Mouse (Mus musculus) adipocyte (in vitro differentiated cells): ENCODE results near the gene Txndc9.
"Not testable (repeated sequence)": the region's sequence is repeated elsewhere in the genome, so short reads cannot be mapped to it uniquely, and the experiment has no call there.

ENCODE experiments used
- DNase-seq: peaks from one replicate; pipeline ENCODE4 v3.0.0-alpha.2; 2016; ENCODE audit warnings: low spot score

Gene Txndc9

GRCm38 (mm10) chr1:37997867-37998266 is at the start of gene Txndc9, which contains the start of gene Eif5b:
Gene Txndc9, minus strand, starts transcription at chr1:37997893.
Gene Eif5b, plus strand, starts transcription at chr1:37998010.
- peak; percentile 91 for DNase-seq

DNA sequence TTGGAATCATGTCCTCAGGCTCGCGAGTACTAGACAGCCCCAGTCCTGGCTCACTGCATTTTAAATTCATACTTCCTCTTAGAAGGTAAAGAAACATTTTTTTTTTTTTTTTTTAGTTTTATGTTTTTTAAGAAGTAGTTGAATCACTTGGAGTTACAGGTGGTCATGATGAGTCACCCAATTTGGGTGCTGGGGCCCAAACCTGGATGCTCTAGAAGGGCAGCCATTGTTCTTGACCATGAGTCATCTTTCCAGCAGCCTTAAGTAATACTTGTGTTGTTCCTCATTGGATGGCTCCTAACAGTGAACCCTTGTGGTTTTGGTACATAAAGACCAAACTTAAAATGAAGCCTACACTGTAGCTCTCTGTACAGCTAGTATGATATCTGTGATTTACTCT is 41.2 kb upstream of the Txndc9 start:
- no peak for DNase-seq

DNA sequence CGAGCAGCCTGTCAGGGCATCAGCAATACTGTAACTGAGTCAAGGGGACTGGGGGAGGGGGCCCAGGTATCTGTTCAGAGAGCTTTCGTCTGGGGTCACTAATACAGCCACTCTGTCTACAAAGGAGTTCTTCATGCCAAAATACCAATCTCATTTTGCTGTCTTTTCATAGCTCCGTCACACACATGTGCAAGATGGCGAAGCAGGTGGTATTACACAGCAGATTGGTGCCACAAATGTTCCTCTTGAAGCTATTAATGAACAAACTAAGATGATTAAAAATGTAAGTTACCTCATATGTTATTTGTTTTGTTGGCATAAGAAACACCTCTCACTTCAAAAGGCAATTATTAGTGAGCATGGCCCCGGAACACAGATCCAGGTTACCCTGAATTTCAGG is 39.7 kb upstream of the Txndc9 start:
- DNase-seq, result no peak

DNA sequence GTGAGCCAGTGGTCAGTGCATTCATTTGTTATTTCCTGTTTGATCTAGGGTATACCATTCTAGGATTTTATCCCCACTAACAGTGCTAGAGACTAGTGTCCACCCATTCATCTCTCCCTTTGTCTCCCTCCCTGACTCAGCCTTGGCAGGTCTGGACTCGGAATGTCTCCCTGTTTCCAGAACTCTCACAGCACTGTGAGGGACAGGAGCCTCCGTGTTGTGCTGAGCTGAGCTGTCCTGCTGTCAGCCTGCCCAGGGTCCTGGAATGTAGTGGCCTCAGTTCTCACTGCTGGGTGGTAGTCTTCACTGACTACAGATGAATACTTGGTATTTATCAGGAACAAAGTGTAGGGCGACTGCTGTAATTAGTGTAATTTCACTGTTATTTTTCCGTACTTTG is 37.8 kb upstream of the Txndc9 start:
- DNase-seq, result no peak

DNA sequence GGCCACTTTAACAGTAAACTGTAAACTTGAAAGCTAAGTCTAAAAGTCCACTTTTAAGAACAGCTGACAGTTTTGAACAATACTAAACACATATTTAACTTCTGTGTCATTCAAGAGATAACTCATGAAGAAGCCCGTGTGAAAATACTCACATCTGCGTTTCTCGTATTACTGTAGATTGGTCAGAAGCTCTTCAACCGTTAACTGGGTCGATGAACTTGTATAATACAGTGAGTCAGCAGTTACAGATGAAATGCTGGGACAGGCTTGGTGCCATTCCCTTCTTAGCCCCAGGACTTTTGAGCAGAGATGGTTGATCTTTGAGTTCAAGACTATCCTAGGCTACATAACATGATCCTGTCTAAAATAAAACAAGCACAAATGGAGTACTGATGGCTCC is 33.7 kb upstream of the Txndc9 start:
- no peak for DNase-seq

DNA sequence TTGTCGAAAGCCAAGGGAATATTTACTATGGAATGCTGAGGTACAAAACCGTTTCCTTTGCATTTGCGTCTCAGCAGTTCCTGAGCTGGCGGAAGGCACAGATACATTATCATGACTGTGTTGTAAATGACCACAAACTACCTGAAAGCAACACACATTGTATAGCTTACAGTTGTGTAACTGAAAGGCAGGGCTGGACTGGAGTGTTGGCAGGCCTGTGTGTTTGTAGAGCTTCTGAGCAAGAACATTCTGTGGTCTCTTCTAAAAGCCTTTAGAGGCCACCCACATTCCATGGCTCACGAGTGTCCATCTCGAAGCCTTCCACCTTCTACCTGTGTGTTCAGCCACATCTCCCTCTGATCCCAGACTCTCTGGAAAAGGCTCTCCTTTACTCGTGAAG is 29.6 kb upstream of the Txndc9 start:
- DNase-seq, result no peak

DNA sequence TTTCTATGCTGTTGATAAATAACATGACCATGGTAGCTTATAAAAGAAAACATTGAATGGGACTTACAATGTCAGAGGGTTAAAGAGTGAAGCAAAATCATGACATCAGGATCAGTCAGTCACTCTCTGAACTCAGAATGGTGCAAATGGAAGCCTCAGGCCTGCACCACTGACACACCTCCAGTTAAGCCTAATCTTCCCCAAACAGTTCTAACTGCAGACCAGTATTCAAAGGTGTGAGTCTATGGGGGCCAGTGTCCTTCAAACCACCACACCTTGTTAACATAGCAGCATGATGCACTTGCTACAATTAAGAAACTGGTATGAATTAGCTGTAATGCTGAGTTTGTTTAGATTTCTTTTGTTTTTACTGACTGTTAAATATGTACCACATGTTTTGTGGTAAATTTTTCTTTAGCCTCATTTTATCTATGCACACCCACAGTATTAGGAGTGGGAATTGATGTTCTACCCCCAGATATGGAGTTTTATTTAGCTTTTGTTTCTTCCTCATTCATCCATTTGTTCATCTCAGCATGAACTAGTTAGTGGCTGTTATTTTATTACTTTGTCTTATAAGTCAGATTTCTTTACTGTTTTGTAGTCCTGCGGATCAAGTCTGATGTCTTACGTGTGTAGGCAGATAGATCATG is 17.0 kb upstream of the Txndc9 start:
- no peak for DNase-seq

DNA sequence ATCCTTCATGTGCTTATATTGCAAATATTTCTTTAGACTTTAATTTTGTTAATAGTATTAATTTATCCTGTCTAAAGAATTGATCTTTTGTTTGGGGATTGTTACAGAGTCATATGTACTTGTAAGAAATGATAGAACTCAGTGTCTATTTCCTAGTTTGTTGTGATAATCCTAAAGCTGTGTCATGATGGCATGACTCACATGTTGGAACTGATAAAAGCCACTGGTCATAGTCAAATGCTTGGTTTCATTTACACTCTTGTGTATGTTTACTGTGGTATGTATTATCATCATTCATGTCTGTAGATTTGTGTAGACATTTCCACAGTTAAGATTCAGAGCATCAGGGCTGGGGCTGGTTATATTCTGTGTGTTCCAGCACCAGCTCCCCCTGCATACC is 14.8 kb upstream of the Txndc9 start:
- no peak for DNase-seq

- no peak for DNase-seq
Observed at GRCm38 (mm10) chr1:38012104-38012503, 14.4 kb upstream of the Txndc9 start.

DNA sequence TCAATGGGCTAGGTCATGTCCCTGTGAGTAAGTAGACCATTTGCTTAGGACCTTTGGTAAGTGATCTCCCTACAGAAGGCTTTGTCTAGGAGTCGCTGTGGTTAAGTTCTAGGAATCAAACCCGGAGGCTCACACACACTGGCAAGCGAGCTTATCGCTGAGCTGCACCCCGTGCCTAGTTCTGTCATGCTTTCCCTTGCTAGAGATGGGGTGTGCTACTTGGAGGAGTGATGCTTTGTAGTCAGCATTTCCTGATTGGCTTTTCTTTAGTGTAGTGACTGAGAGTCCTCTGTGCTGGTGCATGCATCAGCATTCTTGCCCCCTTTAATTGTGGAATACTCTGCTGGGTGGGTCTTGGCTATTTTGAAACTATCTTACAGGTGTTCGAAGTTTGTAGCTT is 14.0 kb upstream of the Txndc9 start:
- DNase-seq, result no peak

GRCm38 (mm10) chr1:38006741-38007140 is 9.0 kb upstream of the Txndc9 start:
- peak; percentile 46 for DNase-seq

- no peak for DNase-seq
Observed at GRCm38 (mm10) chr1:38003046-38003445, 5.4 kb upstream of the Txndc9 start.

DNA sequence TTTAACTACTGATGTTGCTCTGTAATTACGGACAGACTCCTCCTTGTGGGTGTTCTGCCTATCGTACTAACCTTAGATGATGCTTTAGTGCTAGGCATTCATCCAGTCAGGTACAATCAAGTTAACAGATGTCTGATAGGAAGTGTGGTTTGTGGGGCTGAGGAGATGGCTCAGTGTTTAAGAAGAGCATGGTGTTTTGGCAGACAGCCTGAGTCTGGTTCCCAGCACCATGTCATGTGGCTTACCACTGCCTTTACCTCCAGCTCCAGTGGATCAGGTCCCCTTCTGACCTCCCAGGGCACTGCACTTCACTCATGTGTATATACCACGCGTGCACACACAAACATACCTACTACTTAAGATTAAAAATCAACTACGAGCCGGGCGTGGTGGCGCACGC is 4.3 kb upstream of the Txndc9 start:
- DNase-seq, result no peak

DNA sequence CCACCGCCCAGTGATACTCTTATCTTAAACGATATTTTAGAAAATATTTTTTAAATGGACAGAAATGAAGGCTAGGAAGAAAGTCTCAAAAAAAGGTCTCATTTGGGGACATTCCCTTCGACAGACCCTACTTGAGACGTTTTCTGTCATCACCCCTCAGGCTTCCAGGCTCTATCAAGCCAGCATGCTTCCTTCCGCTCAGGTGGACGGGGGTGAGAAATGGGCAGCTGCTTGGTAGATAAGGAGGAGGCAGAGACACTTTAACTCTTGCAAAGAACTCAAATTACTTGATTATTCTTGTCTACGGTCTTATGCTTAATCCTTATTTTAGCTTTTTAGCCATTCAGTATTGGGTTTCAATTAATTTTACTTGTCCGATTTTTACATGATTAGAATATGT is 3.2 kb upstream of the Txndc9 start:
- DNase-seq, result no peak

DNA sequence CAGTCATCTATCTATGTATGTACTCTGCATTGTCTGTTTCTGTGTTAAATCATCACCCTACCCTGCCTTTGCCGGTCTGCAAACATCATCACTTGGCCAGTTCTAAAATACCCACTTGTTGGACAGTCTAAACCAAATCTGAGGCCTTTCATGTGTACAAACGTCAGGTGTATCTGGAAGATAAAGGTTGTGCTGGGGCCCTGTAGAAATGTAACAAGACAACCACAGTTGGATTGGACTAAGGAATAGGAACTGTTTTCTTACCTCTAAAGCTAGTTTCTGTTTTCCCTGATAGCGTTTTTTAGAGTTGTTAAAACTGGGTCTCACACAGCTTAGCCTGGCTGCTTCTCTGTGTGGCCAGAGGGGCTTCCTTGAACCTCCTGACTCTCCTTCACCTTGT is 1.9 kb upstream of the Txndc9 start:
- no peak for DNase-seq

GRCm38 (mm10) chr1:37998371-37999199 is 892 bp upstream of the Txndc9 start:
- peak; percentile 44 for DNase-seq

DNA sequence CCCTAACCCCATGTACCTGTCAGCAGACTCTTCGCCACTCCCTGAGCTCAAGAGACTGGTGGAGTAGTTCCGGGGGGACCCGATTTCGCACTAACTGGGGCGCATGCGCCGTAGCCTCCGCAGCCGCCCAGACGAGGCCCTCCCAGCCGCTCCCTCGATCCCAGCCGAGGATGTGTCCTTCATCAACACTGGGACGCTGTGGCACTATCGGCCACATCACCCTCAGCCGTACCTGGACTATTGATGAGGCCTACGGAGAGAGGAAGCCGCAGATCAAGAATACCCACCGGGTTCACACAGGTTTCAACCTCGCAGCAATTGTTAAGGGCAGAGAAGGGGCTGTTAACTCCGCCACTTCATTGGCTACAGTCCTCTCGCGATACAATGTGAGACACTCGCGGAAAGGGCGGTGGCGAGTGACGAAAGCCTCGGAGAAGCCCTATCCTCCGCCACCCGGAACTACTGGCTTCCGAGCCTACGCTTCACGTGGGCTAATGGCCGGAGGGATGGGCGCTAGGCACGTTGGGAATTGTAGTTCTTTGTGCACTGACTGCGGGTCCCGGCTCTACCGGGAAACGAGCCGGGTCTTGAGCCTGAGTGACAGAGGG is 712 bp downstream of the Txndc9 start:
- peak; percentile 99 for DNase-seq

GRCm38 (mm10) chr1:37996226-37996625 is 1.5 kb downstream of the Txndc9 start:
- no peak for DNase-seq

DNA sequence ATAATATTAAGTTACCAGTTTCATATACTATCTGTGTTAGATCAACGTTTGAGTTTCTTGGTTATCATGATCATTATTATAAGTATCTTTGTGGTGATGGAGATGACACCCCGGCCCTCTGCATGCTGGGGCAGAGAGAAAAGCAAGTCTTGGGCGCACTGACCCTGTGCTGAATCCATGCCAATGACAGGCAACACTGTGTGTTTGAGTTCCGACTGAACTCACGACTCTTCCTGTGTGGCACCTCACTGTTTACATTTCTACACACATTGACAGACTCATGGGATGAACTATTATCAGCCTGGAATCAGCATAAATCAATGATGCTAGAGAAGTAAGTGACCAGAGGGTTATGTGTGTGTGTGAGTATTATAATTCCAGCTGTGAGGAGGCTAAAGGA is 9.8 kb downstream of the Txndc9 start:
- no peak for DNase-seq

GRCm38 (mm10) chr1:37985764-37986323 is 11.8 kb downstream of the Txndc9 start:
- DNase-seq, result peak; percentile 61

DNA sequence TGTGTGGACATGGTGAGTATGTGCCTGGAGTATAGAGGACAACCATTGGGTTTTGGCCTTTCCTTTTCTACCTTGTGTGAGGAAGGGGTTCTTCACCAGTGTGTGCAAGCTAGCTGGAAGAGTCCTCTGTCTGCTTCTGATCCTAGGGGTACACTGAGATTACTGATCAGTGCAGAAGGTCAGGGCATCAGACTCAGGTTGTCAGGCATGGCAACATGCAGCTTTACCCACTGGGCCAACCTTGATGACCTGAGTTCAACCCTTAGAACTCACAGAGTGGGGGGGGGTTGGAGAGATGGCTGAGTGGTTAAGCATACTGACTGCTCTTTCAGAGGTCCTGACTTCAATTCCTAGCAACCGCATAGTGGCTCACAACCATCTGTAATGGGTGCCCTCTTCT is 13.4 kb downstream of the Txndc9 start:
- DNase-seq, result no peak

- DNase-seq, result no peak
Observed at GRCm38 (mm10) chr1:37977303-37977702, 20.4 kb downstream of the Txndc9 start.

DNA sequence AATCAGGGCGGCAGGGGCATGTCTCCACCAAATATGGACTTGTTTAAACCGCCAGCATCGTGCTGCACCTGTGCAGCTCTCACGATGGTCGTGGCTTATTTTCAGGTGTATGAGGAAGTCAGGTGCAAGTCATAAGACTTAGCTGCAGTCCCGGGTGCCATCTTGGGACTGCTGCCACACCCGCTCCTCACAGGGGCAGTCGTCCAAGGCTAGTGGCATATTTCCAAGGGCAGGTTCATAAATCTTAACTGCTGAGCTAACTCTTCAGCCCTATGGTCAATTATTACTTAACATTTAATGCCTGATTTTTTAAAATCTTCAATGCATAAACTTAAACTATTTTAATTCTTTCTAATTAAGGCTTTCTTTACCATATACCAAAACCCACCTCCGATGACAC is 21.0 kb downstream of the Txndc9 start:
- not testable (repeated sequence) for DNase-seq
